25 mouse cellular contexts compared by ENCODE assay signal in the genomic region with DNA sequence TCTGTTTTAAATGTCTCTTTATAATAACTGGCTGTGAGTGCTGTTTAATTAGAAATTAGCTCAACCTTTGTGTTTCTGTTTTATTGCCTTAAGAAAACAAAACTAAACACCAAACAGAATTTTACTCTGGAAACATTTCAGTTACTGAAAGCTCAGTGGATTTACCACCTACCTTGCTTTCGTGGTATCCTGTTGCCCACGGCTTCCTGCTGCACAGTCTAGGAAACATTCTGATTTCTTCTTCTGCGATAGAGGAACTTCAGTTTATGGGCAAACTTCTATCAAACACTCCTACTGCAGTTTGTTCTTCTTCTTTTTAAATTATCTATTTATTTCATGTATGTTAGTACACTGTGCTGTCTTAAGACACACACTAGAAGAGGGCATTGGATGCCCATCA. TPM values are rescaled to one million over a fixed set of nuclear protein-coding genes. Genes with fewer than 3 reads are reported as not detected.
A peak's percentile ranks its signal among the peaks of the same experiment; 100 is the strongest.
DNase-seq lines count a peak whose midpoint lies in the region; ATAC-seq and TF ChIP-seq lines count a peak whose summit lies in the region.
"Had no signal": no experiment of that assay in that cellular context is flagged by ENCODE, and none has a peak within 500 bp of the region (broad histone marks: within the 10 kb centered on the region; RNA-seq: fewer than 3 reads in every experiment).

No protein-coding gene starts in this region.

- TF ChIP-seq CTCF in MEL (IDR thresholded peaks at IDR 0.05 in 2 of 3, conservative IDR thresholded peaks at IDR 0.05 in 1 of 3; ENCODE audit: control insufficient read depth in 1 of 3, insufficient read depth in 1 of 3, low read depth in 2 of 3, low read length in 3 of 3, poor library complexity in 1 of 3, severe bottlenecking in 1 of 3), result no peak

- H3K27ac ChIP-seq in MEL (ENCODE audit: control insufficient read depth, low read depth, low read length), result peak overlapping the region; percentile 22; the same call in 1 of the 2 replicates
- no peak overlapping the region for H3K27ac ChIP-seq in heart, embryonic 12.5 days (ENCODE audit: poor library complexity, severe bottlenecking)
- no peak overlapping the region for H3K27ac ChIP-seq in midbrain, embryonic 16.5 days (ENCODE audit: low read length)
- H3K27ac ChIP-seq: embryonic facial prominence, embryonic 15.5 days; forebrain, embryonic 10.5 days; gastrocnemius, adult 2 months; heart, embryonic 15.5 days; hindbrain, embryonic 13.5 days had no signal

- DNase-seq in 416B (ENCODE audit: low read depth) (peak; percentile 53), MEL (ENCODE audit: low read depth, low spot score) (peak; percentile 75)
- peak; percentile 44 for DNase-seq in splenic B cell, adult 2 months (ENCODE audit: low read depth, low spot score)
- DNase-seq in spleen, postnatal 14 days (ENCODE audit: low spot score in 2 of 2), result no peak
- DNase-seq: adrenal gland, adult 8-10 months; cerebellum, adult 11 months; cerebellum, adult 9-10 months; cerebellum, postnatal 25 days; gastrocnemius, adult 2 months; gastrocnemius, postnatal 25 days; heart, adult 11 months; heart, postnatal 14 days; kidney, adult 2 months had no signal

- whole genome bisulfite sequencing in heart, embryonic 12.5 days, result 93% methylated on average over 3 of the region's 3 CpGs
- 97% methylated on average over 3 of the region's 3 CpGs for WGBS in midbrain, embryonic 16.5 days

- TF ChIP-seq POLR2A in MEL (IDR thresholded peaks at IDR 0.05; ENCODE audit: control insufficient read depth in 1 of 2, insufficient read depth in 1 of 2, low read depth in 1 of 2, low read length in 2 of 2, poor library complexity in 1 of 2), result no peak

- no peak for TF ChIP-seq RAD21 in MEL (IDR thresholded peaks at IDR 0.05; ENCODE audit: low read depth, low read length)

- peaks cover 20% of the 10 kb centered on the region for H3K79me2 ChIP-seq in MEL (ENCODE audit: control insufficient read depth, insufficient read depth, low read length, poor library complexity)

- no peaks in the 10 kb centered on the region for H3K9me3 ChIP-seq in MEL (replicated peaks; ENCODE audit: insufficient read depth, low read length)
- H3K9me3 ChIP-seq in heart, embryonic 12.5 days (replicated peaks), result no peaks in the 10 kb centered on the region
- H3K9me3 ChIP-seq in midbrain, embryonic 16.5 days (replicated peaks; ENCODE audit: control insufficient read depth, low read length, poor library complexity, severe bottlenecking), result no peaks in the 10 kb centered on the region
- H3K9me3 ChIP-seq: embryonic facial prominence, embryonic 15.5 days; forebrain, embryonic 10.5 days; G1E; heart, embryonic 15.5 days; hindbrain, embryonic 13.5 days had no signal

- peaks cover 7 to 31% of the 10 kb centered on the region in 2 experiments for H3K36me3 ChIP-seq in MEL (ENCODE audit: control insufficient read depth in 1 of 2, insufficient read depth in 2 of 2, low read length in 2 of 2)
- H3K36me3 ChIP-seq in splenic B cell, adult 2 months (ENCODE audit: control insufficient read depth, insufficient read depth, low read length, poor library complexity, severe bottlenecking), result no peaks in the 10 kb centered on the region
- peaks cover 4% of the 10 kb centered on the region; the same call in 1 of the 2 replicates for H3K36me3 ChIP-seq in heart, embryonic 12.5 days
- H3K36me3 ChIP-seq in midbrain, embryonic 16.5 days (ENCODE audit: control insufficient read depth, insufficient read depth, low read length), result no peaks in the 10 kb centered on the region
- H3K36me3 ChIP-seq: embryonic facial prominence, embryonic 15.5 days; heart, embryonic 15.5 days; hindbrain, embryonic 13.5 days had no signal

- H3K4me3 ChIP-seq in MEL (ENCODE audit: control insufficient read depth in 1 of 2, insufficient read depth in 1 of 2, low read depth in 2 of 2, low read length in 2 of 2), result peak overlapping the region in 1 of 2 experiments; percentile 3; a peak in 1 of 4 replicates
- no peak overlapping the region for H3K4me3 ChIP-seq in heart, embryonic 12.5 days
- no peak overlapping the region for H3K4me3 ChIP-seq in midbrain, embryonic 16.5 days (ENCODE audit: low read depth, low read length)
- H3K4me3 ChIP-seq: embryonic facial prominence, embryonic 15.5 days; erythroblast, embryonic 14.5 days; forebrain, embryonic 10.5 days; gastrocnemius, adult 2 months; heart, embryonic 15.5 days; hindbrain, embryonic 13.5 days had no signal

- H3K4me1 ChIP-seq in MEL (ENCODE audit: control insufficient read depth in 1 of 2, insufficient read depth in 2 of 2, low read length in 2 of 2), result peaks cover 8 to 21% of the 10 kb centered on the region in 2 experiments
- peaks cover under 1% of the 10 kb centered on the region; the same call in 1 of the 2 replicates for H3K4me1 ChIP-seq in heart, embryonic 12.5 days (replicated peaks)
- no peaks in the 10 kb centered on the region for H3K4me1 ChIP-seq in midbrain, embryonic 16.5 days (ENCODE audit: control insufficient read depth, insufficient read depth, low read length)
- H3K4me1 ChIP-seq: forebrain, embryonic 10.5 days; hindbrain, embryonic 13.5 days had no signal

- TF ChIP-seq EP300 in MEL (IDR thresholded peaks at IDR 0.05; ENCODE audit: low read depth in 1 of 2, low read length in 2 of 2), result peak in 1 of 2 experiments; percentile 42; a peak in 2 of 4 replicates

- no peak overlapping the region for H3K4me2 ChIP-seq in heart, embryonic 12.5 days
- H3K4me2 ChIP-seq in midbrain, embryonic 16.5 days (ENCODE audit: low read length), result no peak overlapping the region
- H3K4me2 ChIP-seq: embryonic facial prominence, embryonic 15.5 days; heart, embryonic 15.5 days; hindbrain, embryonic 13.5 days had no signal

- ATAC-seq in granulocyte monocyte progenitor cell, adult 5-6 weeks (replicated peaks; ENCODE audit: poor library complexity, severe bottlenecking), result peak; percentile 42
- no peak for ATAC-seq in heart, embryonic 12.5 days (ENCODE audit: insufficient number of reproducible peaks, low FRiP score)
- no peak for ATAC-seq in midbrain, embryonic 16.5 days
- ATAC-seq: forebrain, embryonic 14.5 days; intestine, embryonic 16.5 days; Patski had no signal

- no peak overlapping the region for H3K9ac ChIP-seq in MEL (ENCODE audit: control insufficient read depth, low read depth, low read length, poor library complexity, severe bottlenecking)
- H3K9ac ChIP-seq in heart, embryonic 12.5 days, result no peak overlapping the region
- H3K9ac ChIP-seq in midbrain, embryonic 16.5 days (ENCODE audit: low read depth, low read length), result no peak overlapping the region
- H3K9ac ChIP-seq: embryonic facial prominence, embryonic 15.5 days; heart, embryonic 15.5 days; hindbrain, embryonic 13.5 days had no signal

- no peaks in the 10 kb centered on the region for H3K27me3 ChIP-seq in MEL (ENCODE audit: control insufficient read depth in 1 of 2, insufficient read depth in 2 of 2, low read length in 2 of 2)
- no peaks in the 10 kb centered on the region for H3K27me3 ChIP-seq in splenic B cell, adult 2 months (ENCODE audit: control insufficient read depth, insufficient read depth, low read length, poor library complexity, severe bottlenecking)
- no peaks in the 10 kb centered on the region for H3K27me3 ChIP-seq in heart, embryonic 12.5 days (replicated peaks)
- no peaks in the 10 kb centered on the region for H3K27me3 ChIP-seq in midbrain, embryonic 16.5 days (ENCODE audit: control insufficient read depth, insufficient read depth, low read depth, low read length)
- H3K27me3 ChIP-seq: embryonic facial prominence, embryonic 15.5 days; heart, embryonic 15.5 days; hindbrain, embryonic 13.5 days; Patski had no signal

TF ChIP-seq in MEL, 35 proteins besides CTCF, POLR2A, EP300 and RAD21:
- TF ChIP-seq ZMIZ1 (IDR thresholded peaks at IDR 0.05; ENCODE audit: low read depth, low read length) (no peak), ETS1 (IDR thresholded peaks at IDR 0.05; ENCODE audit: low read depth, low read length) (no peak), NELFE (IDR thresholded peaks at IDR 0.05; ENCODE audit: low read depth, low read length) (no peak), SMC3 (IDR thresholded peaks at IDR 0.05; ENCODE audit: low read depth, low read length) (no peak), E2F4 (IDR thresholded peaks at IDR 0.05; ENCODE audit: borderline replicate concordance, low read depth, low read length) (no peak), TCF12 (IDR thresholded peaks at IDR 0.05; ENCODE audit: low read depth, low read length) (no peak), ZC3H11A (IDR thresholded peaks at IDR 0.05; ENCODE audit: low read depth, low read length) (no peak), GATA1 (IDR thresholded peaks at IDR 0.05; ENCODE audit: low read depth, low read length) (peak; percentile 36; the same call in 1 of the 2 replicates), ZNF384 (IDR thresholded peaks at IDR 0.05; ENCODE audit: low read depth, low read length) (no peak), RCOR1 (IDR thresholded peaks at IDR 0.05; ENCODE audit: low read depth, low read length) (peak; percentile 77), POLR2AphosphoS5 (IDR thresholded peaks at IDR 0.05; ENCODE audit: borderline replicate concordance, low read depth, low read length) (no peak), BHLHE40 (IDR thresholded peaks at IDR 0.05; ENCODE audit: borderline replicate concordance, low read depth, low read length) (no peak), SIN3A (IDR thresholded peaks at IDR 0.05; ENCODE audit: low read length) (no peak), ELF1 (IDR thresholded peaks at IDR 0.05; ENCODE audit: low read depth, low read length) (no peak), TBP (IDR thresholded peaks at IDR 0.05; ENCODE audit: low read depth, low read length) (no peak), MXI1 (IDR thresholded peaks at IDR 0.05; ENCODE audit: low read depth, low read length) (no peak)

RNA-seq across cellular contexts. Expression of gene Lcor, which starts 46.7 kb away (rescaled TPM):
- 8.7 and 9.1 TPM in 2 replicates for total RNA-seq in MEL (2012; rRNA removed)
- 1 to 10 TPM in 1 of 2 experiments, not detected in 1; 8.1 TPM for polyA plus RNA-seq in MEL (2012; ENCODE audit: insufficient read depth in 1 of 2, insufficient read length in 2 of 2, low read depth in 1 of 2, low replicate concordance in 2 of 2, missing spikeins in 1 of 2)
- total RNA-seq in granulocyte monocyte progenitor cell, adult 5-6 weeks (2014; fragmentation: Nextera tagmentation), result 16.4 and 18.7 TPM in 2 replicates
- total RNA-seq in granulocyte monocyte progenitor cell, adult 5-6 weeks (2017), result 10.5 and 12.9 TPM in 2 replicates
- polyA plus RNA-seq in heart, embryonic 12.5 days (2016; fragmentation: Nextera tagmentation; extraction: Ambion mirVana), result 14.0 and 16.0 TPM in 2 replicates
- 13.9 and 20.7 TPM in 2 replicates for polyA plus RNA-seq in midbrain, embryonic 16.5 days (2015; fragmentation: Nextera tagmentation; extraction: Ambion mirVana)

RNA-seq across cellular contexts. Expression of gene Gm340, which starts 53.0 kb away (rescaled TPM):
- 17.4 and 19.3 TPM in 2 replicates for total RNA-seq in MEL (2012; rRNA removed)
- 10 to 100 TPM; 11.0 to 38.9 TPM for polyA plus RNA-seq in MEL (2012; ENCODE audit: insufficient read depth in 1 of 2, insufficient read length in 2 of 2, low read depth in 1 of 2, low replicate concordance in 2 of 2, missing spikeins in 1 of 2)
- 8.7 and 10.5 TPM in 2 replicates for total RNA-seq in granulocyte monocyte progenitor cell, adult 5-6 weeks (2014; fragmentation: Nextera tagmentation)
- total RNA-seq in granulocyte monocyte progenitor cell, adult 5-6 weeks (2017), result 8.5 and 9.0 TPM in 2 replicates
- polyA plus RNA-seq in heart, embryonic 12.5 days (2016; fragmentation: Nextera tagmentation; extraction: Ambion mirVana), result 2.8 and 2.9 TPM in 2 replicates
- polyA plus RNA-seq in midbrain, embryonic 16.5 days (2015; fragmentation: Nextera tagmentation; extraction: Ambion mirVana), result 1.8 and 2.2 TPM in 2 replicates

Comparison
In these comparisons a context has a peak if more than half of its experiments do, and no peak if none do; other contexts are left out.
1. DNase-seq: peak in 416B (single experiment), MEL (single experiment) and splenic B cell, adult 2 months (single experiment); none in spleen, postnatal 14 days (0 of 2).